Mouse (Mus musculus) forebrain, embryonic 11.5 days (tissue): ENCODE measurements at regions not wholly inside any gene's neighbourhood (a gene's known extent, or its start where the extent isn't known, plus 50 kb on each side); places are given as distances from the start of the nearest gene placed in this dataset.

Experiments used
- ATAC-seq: fragments of 200-750 bp; cut with Nextera tagmentation; replicated peaks from 2 replicates; pipeline ENCODE4 v1.8.0; 2017; ENCODE audit warnings: moderate TSS enrichment; ENCODE audit not compliant: low FRiP score
- DNase-seq: peaks from one replicate; pipeline ENCODE4 v3.0.0-alpha.2; 2017; ENCODE audit warnings: low spot score
- H3K27ac ChIP-seq: fragments of 300-500 bp; sonication (generic); 2 replicates; pipeline ENCODE4 v1.5.1; 2014; ENCODE audit warnings: low read depth, low read length
- H3K27me3 ChIP-seq: fragments of 300-500 bp; sonication (generic); 2 replicates; pipeline ENCODE4 v1.6.1; 2014; ENCODE audit warnings: mild to moderate bottlenecking, low read length, mixed read lengths; ENCODE audit not compliant: control insufficient read depth, insufficient read depth
- H3K36me3 ChIP-seq: fragments of 300-500 bp; sonication (generic); 2 replicates; pipeline ENCODE4 v1.6.1; 2014; ENCODE audit warnings: mild to moderate bottlenecking, low read length, moderate library complexity, mixed read lengths; ENCODE audit not compliant: control insufficient read depth, insufficient read depth
- H3K4me1 ChIP-seq: fragments of 300-500 bp; sonication (generic); replicated peaks from 2 replicates; pipeline ENCODE4 v1.6.1; 2014; ENCODE audit warnings: low read length, mixed read lengths; ENCODE audit not compliant: control insufficient read depth, insufficient read depth
- H3K4me2 ChIP-seq: fragments of 300-500 bp; sonication (generic); 2 replicates; pipeline ENCODE4 v1.6.1; 2014; ENCODE audit warnings: low read depth, mild to moderate bottlenecking, low read length, moderate library complexity, mixed read lengths; ENCODE audit not compliant: severe bottlenecking
- H3K4me3 ChIP-seq: fragments of 300-500 bp; sonication (generic); 2 replicates; pipeline ENCODE4 v1.5.1; 2014; ENCODE audit warnings: low read depth, low read length
- H3K9ac ChIP-seq: fragments of 300-500 bp; sonication (generic); 2 replicates; pipeline ENCODE4 v1.6.1; 2014; ENCODE audit warnings: low read length
- H3K9me3 ChIP-seq: fragments of 300-500 bp; sonication (generic); 2 replicates; pipeline ENCODE4 v1.6.1; 2016; ENCODE audit warnings: low read length, mixed read lengths; ENCODE audit not compliant: control insufficient read depth
- WGBS: fragments of 180-500 bp; shearing (Covaris S2); extraction: QIAGEN DNeasy Blood & Tissue Kit; methylation state at CpG from one replicate; pipeline ENCODE4 v1.1.7; 2014; 5-methylcytosine and 5-hydroxymethylcytosine counted together

- Histone ChIP-seq H3K36me3 (no peaks in the 10 kb centered on the region), H3K9ac (no peak overlapping the region), H3K27me3 (no peaks in the 10 kb centered on the region), H3K4me2 (no peak overlapping the region), H3K27ac (no peak overlapping the region), H3K9me3 (no peaks in the 10 kb centered on the region), H3K4me1 (no peaks in the 10 kb centered on the region), H3K4me3 (no peak overlapping the region)
- no peak for ATAC-seq
- WGBS: 88% methylated on average over 4 of the region's 4 CpGs
- DNase-seq: no peak
These were observed 190.6 kb upstream of the Tapt1 start for GRCm38 (mm10) chr5:44416844-44417589.

GRCm38 (mm10) chr5:44414441-44414840, 188.0 kb upstream of the Tapt1 start:
- Histone ChIP-seq H3K27ac (no peak overlapping the region), H3K4me3 (no peak overlapping the region), H3K4me2 (no peak overlapping the region), H3K9ac (no peak overlapping the region), H3K36me3 (no peaks in the 10 kb centered on the region), H3K4me1 (no peaks in the 10 kb centered on the region), H3K27me3 (no peaks in the 10 kb centered on the region), H3K9me3 (no peaks in the 10 kb centered on the region)
- WGBS: 56% methylated on average over 7 of the region's 7 CpGs
- ATAC-seq (no peak), DNase-seq (no peak)

DNA sequence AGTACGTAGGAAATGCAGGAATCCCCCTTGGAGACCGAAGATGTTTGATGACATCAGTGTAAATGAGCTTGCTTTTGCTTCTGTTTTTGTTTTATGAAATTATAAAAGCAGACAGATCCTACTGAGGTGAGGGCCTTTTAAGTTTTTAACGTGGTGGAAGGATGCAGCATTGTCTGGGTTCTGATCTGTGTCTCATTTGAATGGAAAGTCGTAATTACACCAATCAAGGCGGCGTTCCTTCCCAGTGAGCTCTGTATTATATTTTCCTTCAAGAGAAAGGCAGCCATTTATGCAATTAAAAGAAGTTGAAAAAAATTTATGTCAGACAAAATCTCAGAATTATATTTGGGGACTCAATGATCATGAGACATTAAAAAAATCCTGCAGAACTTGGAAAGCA, 176.9 kb upstream of the Tapt1 start:
- Histone ChIP-seq H3K36me3 (no peaks in the 10 kb centered on the region), H3K27me3 (no peaks in the 10 kb centered on the region), H3K4me2 (no peak overlapping the region), H3K9ac (no peak overlapping the region), H3K9me3 (no peaks in the 10 kb centered on the region), H3K4me3 (no peak overlapping the region), H3K27ac (no peak overlapping the region), H3K4me1 (no peaks in the 10 kb centered on the region)
- DNase-seq (no peak), ATAC-seq (no peak)
- 71% methylated on average over 6 of the region's 6 CpGs for WGBS

- Histone ChIP-seq H3K36me3 (no peaks in the 10 kb centered on the region), H3K27me3 (no peaks in the 10 kb centered on the region), H3K9me3 (no peaks in the 10 kb centered on the region), H3K4me1 (no peaks in the 10 kb centered on the region), H3K4me3 (no peak overlapping the region), H3K9ac (no peak overlapping the region), H3K4me2 (no peak overlapping the region), H3K27ac (no peak overlapping the region)
- ATAC-seq (no peak), DNase-seq (no peak)
- WGBS: 78% methylated on average over 8 of the region's 8 CpGs
These were observed 174.3 kb upstream of the Tapt1 start for GRCm38 (mm10) chr5:44400573-44401332.

DNA sequence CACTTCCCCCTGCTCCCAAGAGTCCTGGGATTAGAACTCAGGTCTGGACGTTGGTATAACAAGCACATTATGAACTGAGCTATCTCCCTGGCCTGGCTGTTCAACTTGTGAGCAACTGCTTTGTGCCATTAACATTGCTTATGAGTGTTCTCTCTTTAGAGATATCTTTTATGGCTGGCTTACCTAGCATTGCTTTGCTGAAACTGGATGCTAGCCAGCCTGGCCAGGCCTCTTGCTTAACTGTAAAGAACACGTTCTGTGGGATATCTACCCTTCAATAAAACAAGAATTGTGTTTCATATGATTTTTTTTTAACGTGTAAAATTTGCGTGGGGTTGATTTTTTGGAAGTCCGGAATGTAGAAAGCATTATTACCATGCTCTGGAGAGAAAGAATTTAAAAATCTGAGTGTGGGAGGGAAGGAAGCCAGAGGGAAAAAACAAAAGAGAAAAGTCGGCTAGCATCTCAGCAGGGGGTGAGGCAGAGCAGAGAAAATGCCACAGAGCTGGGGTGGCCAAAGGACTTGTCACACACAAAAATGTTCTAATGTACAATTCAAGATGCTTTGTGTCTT, 160.9 kb upstream of the Tapt1 start:
- DNase-seq (no peak), ATAC-seq (no peak)
- no peaks in the 10 kb centered on the region for H3K36me3 ChIP-seq
- H3K4me2 ChIP-seq: no peak overlapping the region
- no peak overlapping the region for H3K27ac ChIP-seq
- H3K9me3 ChIP-seq: no peaks in the 10 kb centered on the region
- H3K4me1 ChIP-seq: no peaks in the 10 kb centered on the region
- WGBS: 61% methylated on average over 6 of the region's 6 CpGs
- no peaks in the 10 kb centered on the region for H3K27me3 ChIP-seq
- H3K9ac ChIP-seq: no peak overlapping the region
- no peak overlapping the region for H3K4me3 ChIP-seq

DNA sequence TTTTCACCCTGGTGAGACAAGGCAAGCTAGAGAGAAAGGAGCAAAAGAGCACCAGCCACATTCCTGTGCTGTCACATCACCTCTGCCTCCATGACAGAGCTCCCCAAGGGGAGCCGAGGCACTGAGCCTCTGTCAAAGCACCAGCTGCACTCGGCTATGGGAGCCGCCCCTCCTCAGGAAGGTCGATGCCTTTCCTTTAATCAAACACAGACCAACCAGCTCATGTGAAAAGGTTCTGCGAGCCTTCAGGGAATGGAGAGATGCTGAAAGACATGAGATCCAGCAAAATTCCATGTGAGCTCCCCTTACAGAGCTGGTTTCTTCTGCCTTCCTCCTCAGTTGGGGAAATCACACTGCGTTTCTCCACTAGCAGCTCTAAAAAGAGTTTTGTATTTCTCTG, 159.8 kb upstream of the Tapt1 start:
- DNase-seq: no peak
- H3K36me3 ChIP-seq: no peaks in the 10 kb centered on the region
- WGBS: 52% methylated on average over 6 of the region's 6 CpGs

DNA sequence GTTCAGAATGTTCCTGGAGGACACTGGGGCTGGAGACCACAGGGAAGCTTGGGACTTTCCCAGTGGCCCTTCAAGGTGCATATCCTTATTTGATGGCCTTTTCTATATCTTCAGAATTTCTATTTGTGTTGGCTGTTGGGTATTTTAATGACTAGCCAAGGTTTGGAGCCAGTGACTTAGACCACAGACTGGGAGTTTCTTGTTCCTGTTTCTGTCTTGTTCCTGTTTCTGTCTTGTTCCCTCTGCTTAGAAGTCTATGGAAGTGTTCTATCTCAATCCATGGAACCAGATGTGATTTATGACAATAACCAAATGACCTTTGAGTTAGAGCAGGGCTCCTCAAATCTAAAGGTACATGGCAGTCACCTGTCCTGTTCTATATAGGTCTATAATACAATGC, 156.6 kb upstream of the Tapt1 start:
- Histone ChIP-seq H3K36me3 (no peaks in the 10 kb centered on the region), H3K4me3 (no peak overlapping the region), H3K9ac (no peak overlapping the region), H3K27ac (no peak overlapping the region), H3K27me3 (no peaks in the 10 kb centered on the region), H3K9me3 (no peaks in the 10 kb centered on the region), H3K4me1 (no peaks in the 10 kb centered on the region), H3K4me2 (no peak overlapping the region)
- ATAC-seq: no peak
- DNase-seq: no peak

More for the DNA sequence above, 159.8 kb upstream of the Tapt1 start:
- Histone ChIP-seq H3K27ac (no peak overlapping the region), H3K4me2 (no peak overlapping the region), H3K9ac (no peak overlapping the region), H3K9me3 (no peaks in the 10 kb centered on the region), H3K4me3 (no peak overlapping the region), H3K4me1 (no peaks in the 10 kb centered on the region), H3K27me3 (no peaks in the 10 kb centered on the region)
- ATAC-seq: no peak

DNA sequence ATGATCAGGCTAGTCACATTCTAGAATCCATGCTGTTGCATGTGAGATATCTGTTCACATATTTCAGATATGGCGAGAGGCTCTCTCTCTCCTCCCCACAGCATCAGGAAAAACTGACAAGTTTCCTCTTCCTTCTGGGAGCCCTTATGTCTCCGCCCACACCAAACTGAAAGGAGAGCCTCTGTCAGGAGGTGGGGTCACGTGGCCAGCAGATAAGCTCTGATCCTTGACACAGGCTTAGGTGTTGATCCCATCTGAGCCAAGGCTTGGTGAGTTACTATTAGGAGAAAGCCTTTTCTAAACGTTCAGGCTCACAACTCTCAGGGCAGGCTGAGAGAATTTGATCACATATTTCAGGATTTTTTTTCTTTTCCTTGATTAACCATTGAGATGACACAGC, 143.6 kb upstream of the Tapt1 start:
- 37% methylated on average over 4 of the region's 4 CpGs for WGBS
- Histone ChIP-seq H3K9ac (no peak overlapping the region), H3K9me3 (no peaks in the 10 kb centered on the region), H3K27ac (no peak overlapping the region), H3K27me3 (no peaks in the 10 kb centered on the region), H3K4me3 (no peak overlapping the region), H3K4me1 (no peaks in the 10 kb centered on the region), H3K4me2 (no peak overlapping the region), H3K36me3 (no peaks in the 10 kb centered on the region)
- ATAC-seq: no peak
- DNase-seq: no peak
